Mouse (Mus musculus): ENCODE data around the gene Itgb4. TPM values are rescaled to one million over a fixed set of nuclear protein-coding genes. Genes with fewer than 3 reads are reported as not detected.

Itgb4 gene
- polyA plus RNA-seq, 1 experiment, result 0.44 TPM

DNA sequence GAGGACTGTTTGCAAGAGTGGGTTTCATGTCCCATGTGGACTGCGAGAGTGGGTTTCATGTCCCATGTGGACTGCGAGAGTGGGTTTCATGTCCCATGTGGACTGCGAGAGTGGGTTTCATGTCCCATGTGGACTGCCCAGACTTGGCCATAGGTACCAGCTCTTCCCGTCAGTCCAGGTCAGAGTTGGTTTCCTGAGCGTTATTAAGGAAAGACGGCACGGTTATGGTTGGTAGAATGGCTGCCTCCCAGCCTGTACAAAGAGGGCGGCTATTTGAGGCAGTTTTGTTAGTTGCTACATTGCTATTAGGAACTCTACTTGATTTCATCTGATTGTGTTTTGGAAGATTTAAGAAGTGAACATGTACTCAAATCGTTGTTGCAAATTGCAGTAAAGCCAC lies 63.3 kb downstream of the Itgb4 start:
- Histone ChIP-seq H3K27me3 (ENCODE audit: control insufficient read depth, insufficient read depth, low read length) (no peaks in the 10 kb centered on the region), H3K4me1 (ENCODE audit: control insufficient read depth, insufficient read depth, low read length) (peaks cover under 1% of the 10 kb centered on the region), H3K36me3 (ENCODE audit: control insufficient read depth, insufficient read depth, low read length) (no peaks in the 10 kb centered on the region; the same call in 1 of the 2 replicates), H3K4me3 (ENCODE audit: control insufficient read depth, low read depth, low read length) (no peak overlapping the region), H3K27ac (ENCODE audit: control insufficient read depth, insufficient read depth, low read depth, low read length) (no peak overlapping the region)
- TF ChIP-seq POLR2A (IDR thresholded peaks at IDR 0.05; ENCODE audit: control insufficient read depth, low read depth, low read length) (no peak), CTCF (IDR thresholded peaks at IDR 0.05; ENCODE audit: control insufficient read depth, insufficient read depth, insufficient replicate concordance, low read depth, low read length) (no peak)

GRCm38 (mm10) chr11:116040593-116040992 lies 66.1 kb downstream of the Itgb4 start:
- no peaks in the 10 kb centered on the region for H3K27me3 ChIP-seq (ENCODE audit: control insufficient read depth, insufficient read depth, low read length)
- H3K4me3 ChIP-seq (ENCODE audit: control insufficient read depth, low read depth, low read length), result no peak overlapping the region
- H3K36me3 ChIP-seq (ENCODE audit: control insufficient read depth, insufficient read depth, low read length), result no peaks in the 10 kb centered on the region; the same call in 1 of the 2 replicates
- no peak for TF ChIP-seq POLR2A (IDR thresholded peaks at IDR 0.05; ENCODE audit: control insufficient read depth, low read depth, low read length)
- no peak for TF ChIP-seq CTCF (IDR thresholded peaks at IDR 0.05; ENCODE audit: control insufficient read depth, insufficient read depth, insufficient replicate concordance, low read depth, low read length)
- no peak overlapping the region for H3K27ac ChIP-seq (ENCODE audit: control insufficient read depth, insufficient read depth, low read depth, low read length)
- H3K4me1 ChIP-seq (ENCODE audit: control insufficient read depth, insufficient read depth, low read length), result no peaks in the 10 kb centered on the region; the same call in 1 of the 2 replicates

- no peak for TF ChIP-seq CTCF (IDR thresholded peaks at IDR 0.05; ENCODE audit: control insufficient read depth, insufficient read depth, insufficient replicate concordance, low read depth, low read length)
- no peak for TF ChIP-seq POLR2A (IDR thresholded peaks at IDR 0.05; ENCODE audit: control insufficient read depth, low read depth, low read length)
- Histone ChIP-seq H3K4me1 (ENCODE audit: control insufficient read depth, insufficient read depth, low read length) (no peaks in the 10 kb centered on the region; the same call in 1 of the 2 replicates), H3K4me3 (ENCODE audit: control insufficient read depth, low read depth, low read length) (no peak overlapping the region), H3K27ac (ENCODE audit: control insufficient read depth, insufficient read depth, low read depth, low read length) (no peak overlapping the region), H3K36me3 (ENCODE audit: control insufficient read depth, insufficient read depth, low read length) (no peaks in the 10 kb centered on the region; the same call in 1 of the 2 replicates), H3K27me3 (ENCODE audit: control insufficient read depth, insufficient read depth, low read length) (no peaks in the 10 kb centered on the region)
Observed at GRCm38 (mm10) chr11:116041833-116042232, 67.3 kb downstream of the Itgb4 start.

- Histone ChIP-seq H3K4me1 (ENCODE audit: control insufficient read depth, insufficient read depth, low read length) (peaks cover 5% of the 10 kb centered on the region), H3K36me3 (ENCODE audit: control insufficient read depth, insufficient read depth, low read length) (no peaks in the 10 kb centered on the region; the same call in 1 of the 2 replicates), H3K27ac (ENCODE audit: control insufficient read depth, insufficient read depth, low read depth, low read length) (no peak overlapping the region), H3K27me3 (ENCODE audit: control insufficient read depth, insufficient read depth, low read length) (no peaks in the 10 kb centered on the region), H3K4me3 (ENCODE audit: control insufficient read depth, low read depth, low read length) (no peak overlapping the region)
- TF ChIP-seq POLR2A (IDR thresholded peaks at IDR 0.05; ENCODE audit: control insufficient read depth, low read depth, low read length), result no peak
- no peak for TF ChIP-seq CTCF (IDR thresholded peaks at IDR 0.05; ENCODE audit: control insufficient read depth, insufficient read depth, insufficient replicate concordance, low read depth, low read length)
Observed at GRCm38 (mm10) chr11:116042372-116043138, 68.0 kb downstream of the Itgb4 start.

- Histone ChIP-seq H3K27ac (ENCODE audit: control insufficient read depth, insufficient read depth, low read depth, low read length) (no peak overlapping the region), H3K36me3 (ENCODE audit: control insufficient read depth, insufficient read depth, low read length) (no peaks in the 10 kb centered on the region; the same call in 1 of the 2 replicates), H3K4me1 (ENCODE audit: control insufficient read depth, insufficient read depth, low read length) (peaks cover 5% of the 10 kb centered on the region), H3K4me3 (ENCODE audit: control insufficient read depth, low read depth, low read length) (no peak overlapping the region), H3K27me3 (ENCODE audit: control insufficient read depth, insufficient read depth, low read length) (no peaks in the 10 kb centered on the region)
- TF ChIP-seq POLR2A (IDR thresholded peaks at IDR 0.05; ENCODE audit: control insufficient read depth, low read depth, low read length) (no peak), CTCF (IDR thresholded peaks at IDR 0.05; ENCODE audit: control insufficient read depth, insufficient read depth, insufficient replicate concordance, low read depth, low read length) (no peak)
Observed at GRCm38 (mm10) chr11:116043286-116043685, 68.8 kb downstream of the Itgb4 start.

- TF ChIP-seq CTCF (IDR thresholded peaks at IDR 0.05; ENCODE audit: control insufficient read depth, insufficient read depth, insufficient replicate concordance, low read depth, low read length) (no peak), POLR2A (IDR thresholded peaks at IDR 0.05; ENCODE audit: control insufficient read depth, low read depth, low read length) (no peak)
- H3K27me3 ChIP-seq (ENCODE audit: control insufficient read depth, insufficient read depth, low read length), result no peaks in the 10 kb centered on the region
- H3K27ac ChIP-seq (ENCODE audit: control insufficient read depth, insufficient read depth, low read depth, low read length), result no peak overlapping the region
- H3K4me3 ChIP-seq (ENCODE audit: control insufficient read depth, low read depth, low read length), result no peak overlapping the region
- H3K36me3 ChIP-seq (ENCODE audit: control insufficient read depth, insufficient read depth, low read length), result no peaks in the 10 kb centered on the region; the same call in 1 of the 2 replicates
- H3K4me1 ChIP-seq (ENCODE audit: control insufficient read depth, insufficient read depth, low read length), result peaks cover 5% of the 10 kb centered on the region
Observed at GRCm38 (mm10) chr11:116045173-116045572, 70.7 kb downstream of the Itgb4 start.

- Histone ChIP-seq H3K27me3 (ENCODE audit: control insufficient read depth, insufficient read depth, low read length) (no peaks in the 10 kb centered on the region), H3K36me3 (ENCODE audit: control insufficient read depth, insufficient read depth, low read length) (peaks cover 3% of the 10 kb centered on the region), H3K4me1 (ENCODE audit: control insufficient read depth, insufficient read depth, low read length) (peaks cover 5% of the 10 kb centered on the region), H3K27ac (ENCODE audit: control insufficient read depth, insufficient read depth, low read depth, low read length) (no peak overlapping the region), H3K4me3 (ENCODE audit: control insufficient read depth, low read depth, low read length) (no peak overlapping the region)
- no peak for TF ChIP-seq POLR2A (IDR thresholded peaks at IDR 0.05; ENCODE audit: control insufficient read depth, low read depth, low read length)
- no peak for TF ChIP-seq CTCF (IDR thresholded peaks at IDR 0.05; ENCODE audit: control insufficient read depth, insufficient read depth, insufficient replicate concordance, low read depth, low read length)
Observed at GRCm38 (mm10) chr11:116049610-116050009, 75.1 kb downstream of the Itgb4 start.
